23 mouse cellular contexts compared by ENCODE assay signal in the genomic region with DNA sequence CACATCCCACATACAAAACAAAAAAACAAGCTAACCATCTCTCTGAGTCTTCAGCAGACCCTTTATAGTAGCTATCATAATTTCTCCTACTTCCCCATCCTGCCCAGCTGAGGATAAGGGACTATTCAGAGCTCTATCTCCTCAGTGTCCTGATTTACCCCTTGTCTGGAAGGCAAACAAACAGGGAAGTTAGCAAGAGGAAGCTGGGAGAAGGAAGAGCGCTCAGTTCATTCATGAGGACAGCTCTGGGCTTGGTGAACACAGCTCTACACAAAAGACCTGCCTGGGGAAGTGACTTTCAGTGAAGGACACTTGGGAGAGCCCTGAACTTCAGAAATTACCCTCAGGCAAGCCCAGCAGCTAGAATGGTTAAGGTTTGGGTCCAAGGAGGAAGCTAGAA.
DNase-seq lines count a peak whose midpoint lies in the region; ATAC-seq lines count a peak whose summit lies in the region.
"Had no signal": no experiment of that assay in that cellular context is flagged by ENCODE, and none has a peak within 500 bp of the region (broad histone marks: within the 10 kb centered on the region; RNA-seq: fewer than 3 reads in every experiment).

No protein-coding gene starts in this region.

- 72% methylated on average over 1 of the region's 1 CpGs for WGBS in heart, embryonic 10.5 days
- WGBS in liver, embryonic 16.5 days (ENCODE audit: insufficient replicate concordance) = 34% methylated on average over 1 of the region's 1 CpGs
- WGBS in liver, embryonic 12.5 days (ENCODE audit: insufficient replicate concordance) = 36% methylated on average over 1 of the region's 1 CpGs

- peaks cover 23% of the 10 kb centered on the region; the same call in 1 of the 2 replicates for H3K36me3 ChIP-seq in heart, embryonic 10.5 days
- no peaks in the 10 kb centered on the region for H3K36me3 ChIP-seq in liver, embryonic 16.5 days (ENCODE audit: control insufficient read depth, insufficient read depth)
- no peaks in the 10 kb centered on the region for H3K36me3 ChIP-seq in liver, embryonic 12.5 days
- H3K36me3 ChIP-seq: hindbrain, embryonic 12.5 days had no signal

- peaks cover 17% of the 10 kb centered on the region for H3K4me1 ChIP-seq in heart, embryonic 10.5 days
- no peaks in the 10 kb centered on the region for H3K4me1 ChIP-seq in liver, embryonic 16.5 days (ENCODE audit: control insufficient read depth, low read depth, low read length)
- no peaks in the 10 kb centered on the region for H3K4me1 ChIP-seq in liver, embryonic 12.5 days
- H3K4me1 ChIP-seq: embryonic facial prominence, embryonic 12.5 days; hindbrain, embryonic 12.5 days; limb, embryonic 13.5 days; neural tube, embryonic 15.5 days had no signal

- peak; percentile 27; the same call in 1 of the 2 replicates for ATAC-seq in liver, embryonic 16.5 days (ENCODE audit: low read depth)
- no peak for ATAC-seq in liver, embryonic 12.5 days
- ATAC-seq in common myeloid progenitor, adult 5-6 weeks (replicated peaks; ENCODE audit: low read depth, poor library complexity, severe bottlenecking) = peak; percentile 69
- ATAC-seq in monocyte, adult 5-6 weeks (replicated peaks; ENCODE audit: insufficient number of reproducible peaks, low FRiP score, low TSS enrichment, poor library complexity, severe bottlenecking) = peak; percentile 58
- ATAC-seq: intestine, postnatal 0 days had no signal

- no peak overlapping the region for H3K4me3 ChIP-seq in heart, embryonic 10.5 days
- no peak overlapping the region for H3K4me3 ChIP-seq in liver, embryonic 16.5 days (ENCODE audit: low read depth, low read length)
- no peak overlapping the region for H3K4me3 ChIP-seq in liver, embryonic 12.5 days
- H3K4me3 ChIP-seq: embryonic facial prominence, embryonic 12.5 days; gastrocnemius, adult 2 months; heart, embryonic 15.5 days; hindbrain, embryonic 12.5 days; limb, embryonic 13.5 days; neural tube, embryonic 15.5 days had no signal

- H3K9me3 ChIP-seq in heart, embryonic 10.5 days = peaks cover 5% of the 10 kb centered on the region
- H3K9me3 ChIP-seq in liver, embryonic 16.5 days (replicated peaks; ENCODE audit: control insufficient read depth, low read length) = no peaks in the 10 kb centered on the region
- no peaks in the 10 kb centered on the region; the same call in 1 of the 2 replicates for H3K9me3 ChIP-seq in liver, embryonic 12.5 days (replicated peaks)
- H3K9me3 ChIP-seq: heart, embryonic 15.5 days had no signal

- H3K27me3 ChIP-seq in heart, embryonic 10.5 days (ENCODE audit: insufficient read depth, poor library complexity, severe bottlenecking) = no peaks in the 10 kb centered on the region
- H3K27me3 ChIP-seq in liver, embryonic 16.5 days (ENCODE audit: control insufficient read depth, insufficient read depth, low read depth, low read length) = no peaks in the 10 kb centered on the region
- no peaks in the 10 kb centered on the region for H3K27me3 ChIP-seq in liver, embryonic 12.5 days (replicated peaks)
- H3K27me3 ChIP-seq: embryonic facial prominence, embryonic 12.5 days; heart, embryonic 15.5 days; hindbrain, embryonic 12.5 days; limb, embryonic 13.5 days; neural tube, embryonic 15.5 days had no signal

- no peak overlapping the region for H3K9ac ChIP-seq in liver, embryonic 16.5 days (ENCODE audit: low read depth, low read length)
- no peak overlapping the region for H3K9ac ChIP-seq in liver, embryonic 12.5 days
- H3K9ac ChIP-seq: embryonic facial prominence, embryonic 12.5 days; heart, embryonic 15.5 days; hindbrain, embryonic 12.5 days; limb, embryonic 13.5 days; neural tube, embryonic 15.5 days had no signal

- no peak overlapping the region; the same call in 1 of the 2 replicates for H3K27ac ChIP-seq in heart, embryonic 10.5 days
- H3K27ac ChIP-seq in liver, embryonic 16.5 days (ENCODE audit: low read length) = no peak overlapping the region
- H3K27ac ChIP-seq in liver, embryonic 12.5 days = no peak overlapping the region
- H3K27ac ChIP-seq: embryonic facial prominence, embryonic 12.5 days; gastrocnemius, adult 2 months; heart, embryonic 15.5 days; hindbrain, embryonic 12.5 days; limb, embryonic 13.5 days; neural tube, embryonic 15.5 days had no signal

- peak; percentile 96 for DNase-seq in heart, adult 11 months
- no peak for DNase-seq in heart, embryonic 10.5 days (ENCODE audit: low spot score)
- no peak for DNase-seq in gastrocnemius, postnatal 25 days
- no peak for DNase-seq in cerebellum, adult 9-11 months
- DNase-seq: adrenal gland, postnatal 10 days; cerebellum, postnatal 14 days; gastrocnemius, adult 2 months; layer of hippocampus, adult 9-11 months; lung, adult 18-20 months; lung, postnatal 14 days; right cerebral cortex, adult 18-20 months; spleen, adult 18-20 months; thymus, postnatal 25 days had no signal

- no peak overlapping the region for H3K4me2 ChIP-seq in liver, embryonic 16.5 days (ENCODE audit: low read depth, low read length)
- H3K4me2 ChIP-seq in liver, embryonic 12.5 days = no peak overlapping the region
- H3K4me2 ChIP-seq: embryonic facial prominence, embryonic 12.5 days; heart, embryonic 15.5 days; hindbrain, embryonic 12.5 days; limb, embryonic 13.5 days; neural tube, embryonic 15.5 days had no signal
